Mouse (Mus musculus) myocyte (in vitro differentiated cells): ENCODE results near the gene Olfr1377. TPM values are rescaled to one million over a fixed set of nuclear protein-coding genes. Genes with fewer than 3 reads are reported as not detected.

Source experiments
- H3K27me3 ChIP-seq: one replicate; pipeline ENCODE4 v1.6.1; 2011; ENCODE audit not compliant: control insufficient read depth, insufficient read depth, insufficient read length
- H3K36me3 ChIP-seq: one replicate; pipeline ENCODE4 v1.6.1; 2011; ENCODE audit not compliant: control insufficient read depth, insufficient read depth
- H3K4me2 ChIP-seq: one replicate; pipeline ENCODE4 v1.6.1; 2011; ENCODE audit warnings: low read depth, control low read depth
- H3K4me3 ChIP-seq: one replicate; pipeline ENCODE4 v1.5.1; 2011; ENCODE audit warnings: mild to moderate bottlenecking, control low read depth, moderate library complexity
- H3K79me2 ChIP-seq: one replicate; pipeline ENCODE4 v1.6.1; 2011; ENCODE audit not compliant: control insufficient read depth, insufficient read depth
- H3ac ChIP-seq: one replicate; pipeline ENCODE4 v1.6.1; 2011; ENCODE audit not compliant: control insufficient read depth, insufficient read length
- CEBPB ChIP-seq: IDR thresholded peaks from 2 replicates; pipeline ENCODE4 v1.6.1; 2011; ENCODE audit warnings: mild to moderate bottlenecking, moderate library complexity; ENCODE audit not compliant: poor library complexity, insufficient read depth, severe bottlenecking
- E2F4 ChIP-seq: IDR thresholded peaks from one replicate; pipeline ENCODE4 v1.6.1; 2011; ENCODE audit warnings: mild to moderate bottlenecking, control low read depth, moderate library complexity; ENCODE audit not compliant: insufficient read depth
- MAX ChIP-seq: IDR thresholded peaks from one replicate; pipeline ENCODE4 v1.6.1; 2011; ENCODE audit warnings: low read depth, mild to moderate bottlenecking, control low read depth
- MYOD1 ChIP-seq, 3 experiments: IDR thresholded peaks; one replicate each; pipeline ENCODE4 v1.6.1; 2011; ENCODE audit warnings: control low read depth in 2 of 3, low read depth in 2 of 3, mild to moderate bottlenecking in 2 of 3, moderate library complexity in 1 of 3; ENCODE audit not compliant: insufficient read length in 2 of 3, control insufficient read depth in 1 of 3
- MYOG ChIP-seq, 3 experiments: IDR thresholded peaks; one replicate each; pipeline ENCODE4 v1.6.1; 2011; ENCODE audit warnings: control low read depth in 2 of 3, low read depth in 2 of 3, mild to moderate bottlenecking in 2 of 3; ENCODE audit not compliant: insufficient read length in 2 of 3, control insufficient read depth in 1 of 3, insufficient read depth in 1 of 3
- POLR2A ChIP-seq: IDR thresholded peaks from one replicate; pipeline ENCODE4 v1.6.1; 2011; ENCODE audit warnings: low read depth, mild to moderate bottlenecking, control low read depth, moderate library complexity; ENCODE audit not compliant: insufficient read length
- POLR2AphosphoS2 ChIP-seq: IDR thresholded peaks from one replicate; pipeline ENCODE4 v1.6.1; 2011; ENCODE audit warnings: low read depth, control low read depth; ENCODE audit not compliant: insufficient read length
- REST ChIP-seq: IDR thresholded peaks from one replicate; pipeline ENCODE4 v1.6.1; 2011; ENCODE audit warnings: mild to moderate bottlenecking, control low read depth, moderate library complexity; ENCODE audit not compliant: insufficient read depth, insufficient read length
- SRF ChIP-seq: IDR thresholded peaks from one replicate; pipeline ENCODE4 v1.6.1; 2011; ENCODE audit warnings: low read depth; ENCODE audit not compliant: control insufficient read depth, insufficient read length
- TCF12 ChIP-seq: IDR thresholded peaks from one replicate; pipeline ENCODE4 v1.6.1; 2011; ENCODE audit warnings: mild to moderate bottlenecking, control low read depth; ENCODE audit not compliant: poor library complexity, insufficient read depth, severe bottlenecking
- TCF3 ChIP-seq: IDR thresholded peaks from one replicate; pipeline ENCODE4 v1.6.1; 2011; ENCODE audit warnings: low read depth, control low read depth; ENCODE audit not compliant: insufficient read length
- USF1 ChIP-seq: IDR thresholded peaks from one replicate; pipeline ENCODE4 v1.6.1; 2011; ENCODE audit warnings: low read depth, mild to moderate bottlenecking, control low read depth, moderate library complexity
- polyA plus RNA-seq: library from polyadenylated mRNA; unstranded; fragments of >200 nt; fragmentation: generic; extraction: Trizol; gene quantifications from one replicate; pipeline ENCODE4 v1.2.1, GENCODE M21; 2012; ENCODE audit warnings: missing spikeins

Olfr1377 gene
- polyA plus RNA-seq, 1 experiment, result not detected

DNA sequence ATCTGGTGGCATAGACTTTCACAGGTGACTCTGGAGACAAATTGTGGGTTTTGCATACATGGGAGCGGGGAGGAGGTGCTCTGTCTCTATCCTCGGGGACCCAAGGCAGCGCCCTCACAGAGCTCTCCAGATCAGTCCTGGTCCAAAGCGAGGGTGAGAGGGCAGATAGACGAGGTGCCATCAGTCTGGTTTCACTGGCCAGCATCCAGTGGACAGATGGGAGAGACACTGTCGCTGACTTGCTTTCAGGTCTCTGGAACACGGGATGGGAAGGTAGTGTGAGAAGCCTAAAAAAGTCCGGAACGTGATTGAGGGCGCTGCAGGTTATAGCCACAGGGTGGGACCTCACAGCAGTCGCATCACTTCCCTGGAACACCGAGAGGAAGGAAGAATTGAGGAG is 39.4 kb upstream of the Olfr1377 start:
- H3K27me3 ChIP-seq, result peaks cover 36% of the 10 kb centered on the region
- H3K36me3 ChIP-seq, result no peaks in the 10 kb centered on the region
- no peak overlapping the region for H3K4me2 ChIP-seq
- TF ChIP-seq USF1, result no peak
- TF ChIP-seq POLR2AphosphoS2, result no peak
- TF ChIP-seq POLR2A, result no peak
- no peak for TF ChIP-seq E2F4
- TF ChIP-seq MAX, result no peak
- no peak for TF ChIP-seq MYOG (IDR thresholded peaks at IDR 0.05; ENCODE audit: control insufficient read depth in 1 of 3, insufficient read depth in 1 of 3, insufficient read length in 2 of 3, low read depth in 2 of 3)
- no peak for TF ChIP-seq REST
- TF ChIP-seq TCF3, result no peak
- TF ChIP-seq SRF, result no peak
- TF ChIP-seq TCF12, result no peak
- TF ChIP-seq CEBPB, result no peak
- no peak for TF ChIP-seq MYOD1 (IDR thresholded peaks at IDR 0.05; ENCODE audit: control insufficient read depth in 1 of 3, insufficient read length in 2 of 3, low read depth in 2 of 3)
- H3K79me2 ChIP-seq, result no peaks in the 10 kb centered on the region
- no peak overlapping the region for H3K4me3 ChIP-seq
- no peak overlapping the region for H3ac ChIP-seq

DNA sequence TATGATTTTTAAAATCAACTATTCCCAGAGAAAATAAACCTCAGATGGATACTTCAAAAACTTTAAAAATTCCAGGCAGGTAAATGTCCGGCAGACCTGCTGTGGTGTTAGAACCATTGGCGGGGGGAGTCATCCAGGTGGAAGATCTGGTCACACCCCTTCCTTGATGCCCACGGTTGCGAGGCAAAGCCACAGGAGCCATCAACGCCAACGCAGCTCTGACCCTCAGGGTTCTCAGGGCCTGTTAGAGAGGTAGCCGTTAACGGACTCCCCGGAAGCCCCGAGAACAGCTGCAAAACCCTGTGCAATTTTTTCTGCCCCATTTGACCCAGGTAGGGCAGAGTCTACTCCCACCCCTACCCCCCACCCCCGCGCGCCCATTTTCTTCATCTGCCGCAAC is 38.3 kb upstream of the Olfr1377 start, which contains the start of gene 4933414I15Rik:
4933414I15Rik (minus strand) TSS at position 260 of the 400 bp plus-strand sequence.
- Histone ChIP-seq H3K36me3 (no peaks in the 10 kb centered on the region), H3K27me3 (peaks cover 32% of the 10 kb centered on the region), H3K79me2 (no peaks in the 10 kb centered on the region), H3K4me2 (no peak within 1 kb of the TSS), H3ac (no peak within 1 kb of the TSS), H3K4me3 (no peak within 1 kb of the TSS)
- no peak for TF ChIP-seq MAX
- TF ChIP-seq POLR2AphosphoS2, result no peak
- TF ChIP-seq REST, result no peak
- no peak for TF ChIP-seq CEBPB
- no peak for TF ChIP-seq E2F4
- no peak for TF ChIP-seq SRF
- no peak for TF ChIP-seq POLR2A
- TF ChIP-seq TCF3, result no peak
- no peak for TF ChIP-seq MYOD1 (IDR thresholded peaks at IDR 0.05; ENCODE audit: control insufficient read depth in 1 of 3, insufficient read length in 2 of 3, low read depth in 2 of 3)
- TF ChIP-seq TCF12, result no peak
- no peak for TF ChIP-seq MYOG (IDR thresholded peaks at IDR 0.05; ENCODE audit: control insufficient read depth in 1 of 3, insufficient read depth in 1 of 3, insufficient read length in 2 of 3, low read depth in 2 of 3)
- no peak for TF ChIP-seq USF1

- H3K27me3 ChIP-seq, result peaks cover 17% of the 10 kb centered on the region
- TF ChIP-seq MAX (no peak), CEBPB (no peak), E2F4 (no peak), POLR2A (no peak), USF1 (no peak)
- no peaks in the 10 kb centered on the region for H3K36me3 ChIP-seq
- H3K4me2 ChIP-seq, result no peak overlapping the region
- H3K79me2 ChIP-seq, result no peaks in the 10 kb centered on the region
- H3ac ChIP-seq, result no peak overlapping the region
- H3K4me3 ChIP-seq, result no peak overlapping the region
These were observed 29.5 kb upstream of the Olfr1377 start for GRCm38 (mm10) chr11:50952290-50952689.

DNA sequence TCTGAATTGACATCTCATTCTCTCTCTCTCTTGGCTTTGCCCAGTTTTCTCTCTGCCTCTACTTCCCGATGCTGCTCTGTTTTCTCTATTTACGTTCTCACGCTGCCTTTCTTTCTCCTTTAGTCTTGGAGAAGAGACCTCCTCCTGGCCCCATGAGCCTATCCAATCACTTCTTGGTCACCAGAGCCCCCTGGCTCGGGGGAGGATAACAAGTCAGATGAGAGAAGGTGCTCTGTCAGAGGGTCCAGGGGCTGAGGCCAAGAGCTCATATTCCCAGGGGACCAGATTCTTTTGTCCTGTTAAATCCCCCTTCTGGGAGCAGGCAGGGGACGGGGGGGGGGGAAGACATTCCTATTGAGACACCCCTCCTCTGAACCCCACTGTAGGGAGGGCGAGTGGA is 28.1 kb upstream of the Olfr1377 start, which contains the start of gene Prop1:
Prop1 (minus strand) TSS at position 101 of the 400 bp plus-strand sequence.
- no peak for TF ChIP-seq REST
- Histone ChIP-seq H3K4me2 (no peak within 1 kb of the TSS), H3K27me3 (peaks cover 17% of the 10 kb centered on the region), H3K36me3 (no peaks in the 10 kb centered on the region), H3K79me2 (no peaks in the 10 kb centered on the region), H3ac (no peak within 1 kb of the TSS), H3K4me3 (no peak within 1 kb of the TSS)

GRCm38 (mm10) chr11:50964886-50965285 is 16.9 kb upstream of the Olfr1377 start:
- Histone ChIP-seq H3K27me3 (peaks cover 15% of the 10 kb centered on the region), H3K4me3 (no peak overlapping the region), H3K79me2 (no peaks in the 10 kb centered on the region), H3K36me3 (no peaks in the 10 kb centered on the region), H3ac (no peak overlapping the region), H3K4me2 (no peak overlapping the region)
- TF ChIP-seq E2F4 (no peak), TCF3 (no peak), MYOG (IDR thresholded peaks at IDR 0.05; ENCODE audit: control insufficient read depth in 1 of 3, insufficient read depth in 1 of 3, insufficient read length in 2 of 3, low read depth in 2 of 3) (no peak), CEBPB (no peak), USF1 (no peak), POLR2AphosphoS2 (no peak), MAX (no peak), MYOD1 (IDR thresholded peaks at IDR 0.05; ENCODE audit: control insufficient read depth in 1 of 3, insufficient read length in 2 of 3, low read depth in 2 of 3) (no peak), TCF12 (no peak), REST (no peak), POLR2A (no peak), SRF (no peak)
